Mouse (Mus musculus) forebrain, embryonic 10.5 days (tissue): ENCODE measurements around the gene Mlc1. TPM values are rescaled to one million over a fixed set of nuclear protein-coding genes. Genes with fewer than 3 reads are reported as not detected.

Experiments used
- DNase-seq: peaks from one replicate; pipeline ENCODE4 v3.0.0-alpha.2; 2017; ENCODE audit warnings: low spot score; ENCODE audit errors: extremely low spot score
- H3K27ac ChIP-seq: fragments of 300-500 bp; sonication (generic); 2 replicates; pipeline ENCODE4 v1.5.1; 2016; ENCODE audit warnings: mild to moderate bottlenecking
- H3K27me3 ChIP-seq: fragments of 300-500 bp; sonication (generic); 2 replicates; pipeline ENCODE4 v1.6.1; 2016; ENCODE audit warnings: mild to moderate bottlenecking; ENCODE audit not compliant: poor library complexity, severe bottlenecking
- H3K36me3 ChIP-seq: fragments of 300-500 bp; sonication (generic); replicated peaks from 2 replicates; pipeline ENCODE4 v1.6.1; 2016; ENCODE audit warnings: mild to moderate bottlenecking, moderate library complexity
- H3K4me1 ChIP-seq: fragments of 300-500 bp; sonication (generic); 2 replicates; pipeline ENCODE4 v1.6.1; 2016
- H3K4me3 ChIP-seq: fragments of 300-500 bp; sonication (generic); 2 replicates; pipeline ENCODE4 v1.5.1; 2016; ENCODE audit warnings: mild to moderate bottlenecking, moderate library complexity
- H3K9me3 ChIP-seq: fragments of 300-500 bp; sonication (generic); 2 replicates; pipeline ENCODE4 v1.6.1; 2016; ENCODE audit warnings: mild to moderate bottlenecking, moderate library complexity
- WGBS: fragments of 180-500 bp; shearing (Covaris S2); methylation state at CpG from one replicate; pipeline ENCODE4 v1.1.7; 2016; 5-methylcytosine and 5-hydroxymethylcytosine counted together
- polyA plus RNA-seq: library from polyadenylated mRNA; unstranded; fragments of >200 nt; fragmentation: Nextera tagmentation; extraction: Ambion mirVana; gene quantifications from 2 replicates; pipeline ENCODE4 v1.2.1, GENCODE M21; 2016

Gene Mlc1
- polyA plus RNA-seq, 1 experiment from 2014 or later: 10.2 TPM

GRCm38 (mm10) chr15:88972300-88972699 is 6.5 kb downstream of the Mlc1 start:
- 95% methylated on average over 4 of the region's 4 CpGs for WGBS
- Histone ChIP-seq H3K27ac (no peak overlapping the region), H3K36me3 (peaks cover 45% of the 10 kb centered on the region), H3K27me3 (no peaks in the 10 kb centered on the region), H3K9me3 (no peaks in the 10 kb centered on the region), H3K4me3 (no peak overlapping the region), H3K4me1 (peaks cover 9% of the 10 kb centered on the region)
- DNase-seq: no peak

- WGBS: 95% methylated on average over 2 of the region's 2 CpGs
- Histone ChIP-seq H3K27ac (no peak overlapping the region), H3K9me3 (no peaks in the 10 kb centered on the region), H3K27me3 (no peaks in the 10 kb centered on the region), H3K4me1 (no peaks in the 10 kb centered on the region), H3K4me3 (no peak overlapping the region), H3K36me3 (peaks cover 36% of the 10 kb centered on the region)
- DNase-seq: no peak
These were observed 14.7 kb downstream of the Mlc1 start for GRCm38 (mm10) chr15:88964070-88964578.

DNA sequence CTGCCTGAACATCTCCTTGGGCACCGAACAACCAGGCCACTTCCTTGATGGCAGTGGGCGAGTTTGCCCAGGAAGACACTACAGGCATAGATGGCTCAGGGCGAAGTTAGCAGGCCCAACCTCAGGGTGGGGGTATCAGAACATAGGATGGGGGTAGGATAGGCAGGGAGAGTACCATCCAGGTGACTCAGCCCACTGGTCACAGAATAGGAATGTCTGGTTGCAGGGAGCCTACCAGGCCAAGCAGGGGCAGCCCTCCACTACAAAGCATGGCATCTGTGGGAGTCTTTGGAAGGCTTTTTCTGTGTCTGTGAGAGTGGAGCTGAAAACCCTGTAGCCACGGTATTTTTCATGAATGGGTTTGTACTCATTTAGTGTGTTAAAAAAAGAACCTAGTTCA is 21.3 kb downstream of the Mlc1 start:
- Histone ChIP-seq H3K9me3 (no peaks in the 10 kb centered on the region), H3K36me3 (peaks cover 5% of the 10 kb centered on the region; the same call in 1 of the 2 replicates), H3K4me1 (peaks cover 22% of the 10 kb centered on the region), H3K27ac (no peak overlapping the region), H3K27me3 (peaks cover 55% of the 10 kb centered on the region), H3K4me3 (no peak overlapping the region)
- 84% methylated on average over 4 of the region's 4 CpGs for WGBS
- no peak for DNase-seq

DNA sequence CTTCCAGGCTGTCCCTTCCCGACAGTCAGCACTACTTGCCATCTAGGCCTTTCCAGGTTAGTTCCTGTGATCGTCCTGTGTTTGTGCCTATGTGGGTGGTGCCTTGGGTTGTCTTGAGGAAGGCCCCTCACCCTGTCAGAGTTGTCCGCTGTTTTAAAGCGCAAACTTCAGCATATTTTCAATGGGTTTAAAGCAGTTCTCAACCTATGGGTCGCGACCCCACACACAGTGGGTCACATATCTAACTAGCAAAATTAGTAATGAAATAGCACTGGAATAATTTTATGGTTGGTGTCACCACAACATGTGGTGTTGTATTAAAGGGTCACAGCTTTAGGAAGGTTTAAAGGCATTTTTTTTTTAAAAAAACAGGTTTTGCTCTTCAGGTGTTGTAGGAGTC is 23.5 kb downstream of the Mlc1 start:
- peaks cover 4% of the 10 kb centered on the region; the same call in 1 of the 2 replicates for H3K36me3 ChIP-seq
- peaks cover 55% of the 10 kb centered on the region for H3K27me3 ChIP-seq
- no peak overlapping the region for H3K27ac ChIP-seq
- DNase-seq: no peak
- 85% methylated on average over 6 of the region's 6 CpGs for WGBS
- H3K9me3 ChIP-seq: no peaks in the 10 kb centered on the region
- H3K4me3 ChIP-seq: peak overlapping the region; percentile 62; the same call in 1 of the 2 replicates
- H3K4me1 ChIP-seq: peaks cover 22% of the 10 kb centered on the region

GRCm38 (mm10) chr15:88954368-88955072 is 24.3 kb downstream of the Mlc1 start, which contains the start of gene Ttll8:
Gene Ttll8 (minus strand): TSS chr15:88954418.
- DNase-seq: peak; percentile 39
- peaks cover 55% of the 10 kb centered on the region for H3K27me3 ChIP-seq
- H3K27ac ChIP-seq: peak within 1 kb of the TSS; percentile 81
- WGBS: 5% methylated on average over 53 of the region's 53 CpGs
- H3K4me3 ChIP-seq: peak within 1 kb of the TSS; percentile 62
- H3K9me3 ChIP-seq: no peaks in the 10 kb centered on the region
- peaks cover 22% of the 10 kb centered on the region for H3K4me1 ChIP-seq
- H3K36me3 ChIP-seq: peaks cover 4% of the 10 kb centered on the region; the same call in 1 of the 2 replicates

GRCm38 (mm10) chr15:88951246-88951645 is 27.6 kb downstream of the Mlc1 start:
- 96% methylated on average over 4 of the region's 4 CpGs for WGBS
- Histone ChIP-seq H3K4me3 (no peak overlapping the region), H3K27ac (no peak overlapping the region), H3K9me3 (no peaks in the 10 kb centered on the region), H3K4me1 (peaks cover 15% of the 10 kb centered on the region), H3K27me3 (peaks cover 38% of the 10 kb centered on the region), H3K36me3 (no peaks in the 10 kb centered on the region)
- no peak for DNase-seq

DNA sequence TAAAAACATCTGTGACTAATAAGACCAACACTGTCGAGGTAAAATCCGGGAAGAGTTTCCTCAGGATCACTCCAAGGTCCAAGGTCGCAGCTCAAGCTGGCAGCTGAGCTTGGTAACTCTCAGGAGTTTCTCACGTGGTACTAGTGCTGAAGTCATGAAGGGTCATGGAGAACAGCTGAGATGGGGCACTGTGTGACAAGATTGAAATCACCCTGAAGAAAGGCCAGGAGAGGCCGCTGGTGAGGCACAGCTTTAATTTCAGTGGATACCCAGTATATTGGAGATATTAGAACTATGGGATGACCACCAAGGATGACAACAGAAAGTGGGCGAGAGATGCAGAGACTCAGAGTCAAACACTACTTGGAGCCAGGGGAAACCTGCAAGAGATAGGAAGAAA is 32.0 kb downstream of the Mlc1 start:
- H3K4me1 ChIP-seq: no peaks in the 10 kb centered on the region
- H3K4me3 ChIP-seq: no peak overlapping the region
- no peak overlapping the region for H3K27ac ChIP-seq
- no peaks in the 10 kb centered on the region for H3K9me3 ChIP-seq
- WGBS: 57% methylated on average over 6 of the region's 6 CpGs
- no peak for DNase-seq
- H3K36me3 ChIP-seq: no peaks in the 10 kb centered on the region
- H3K27me3 ChIP-seq: no peaks in the 10 kb centered on the region

GRCm38 (mm10) chr15:88943896-88944551 is 34.8 kb downstream of the Mlc1 start:
- Histone ChIP-seq H3K27me3 (no peaks in the 10 kb centered on the region), H3K27ac (no peak overlapping the region), H3K4me3 (no peak overlapping the region), H3K9me3 (no peaks in the 10 kb centered on the region), H3K4me1 (no peaks in the 10 kb centered on the region), H3K36me3 (no peaks in the 10 kb centered on the region)
- no peak for DNase-seq
- whole genome bisulfite sequencing: 89% methylated on average over 5 of the region's 5 CpGs

DNA sequence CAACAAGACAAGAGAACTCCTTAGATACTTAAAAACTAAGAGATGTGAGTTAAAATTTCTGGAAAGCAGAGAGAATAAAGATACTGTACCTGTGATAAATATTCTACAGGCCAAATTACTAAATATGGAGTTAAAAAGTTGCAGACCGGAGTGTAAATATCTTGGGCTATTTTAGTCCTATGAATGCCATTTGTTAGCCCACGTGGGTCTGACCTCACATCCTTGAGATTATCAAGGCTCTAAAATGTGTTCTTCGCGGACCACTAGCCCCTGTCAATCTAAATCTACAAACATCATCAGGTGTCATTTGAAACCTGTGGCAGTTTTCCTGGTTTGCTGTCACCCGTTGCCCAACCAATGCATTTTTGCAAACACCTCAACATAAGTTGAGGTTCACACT is 36.0 kb downstream of the Mlc1 start:
- WGBS: 88% methylated on average over 5 of the region's 5 CpGs
- Histone ChIP-seq H3K9me3 (no peaks in the 10 kb centered on the region), H3K27ac (no peak overlapping the region), H3K4me1 (no peaks in the 10 kb centered on the region), H3K36me3 (no peaks in the 10 kb centered on the region), H3K27me3 (no peaks in the 10 kb centered on the region), H3K4me3 (no peak overlapping the region)
- no peak for DNase-seq

DNA sequence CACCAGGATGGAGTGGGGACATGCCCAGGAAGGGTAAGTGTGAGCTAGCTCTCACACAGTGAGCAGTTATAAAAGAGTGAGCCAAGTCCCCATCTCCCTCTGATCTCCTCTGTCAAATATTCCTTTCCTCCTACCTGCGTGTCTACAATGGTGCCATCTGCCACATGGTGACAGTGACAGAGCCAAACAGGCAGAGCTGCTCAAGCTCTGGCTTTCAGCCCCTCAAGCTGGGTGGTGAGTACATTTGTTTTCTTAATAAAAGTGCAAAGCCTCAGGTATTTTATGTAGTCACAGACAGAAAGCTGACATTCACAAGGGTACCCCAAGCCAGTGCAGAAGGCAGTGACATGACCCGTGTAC is 41.5 kb downstream of the Mlc1 start:
- Histone ChIP-seq H3K27ac (no peak overlapping the region), H3K27me3 (no peaks in the 10 kb centered on the region), H3K36me3 (no peaks in the 10 kb centered on the region), H3K4me1 (no peaks in the 10 kb centered on the region), H3K9me3 (no peaks in the 10 kb centered on the region), H3K4me3 (no peak overlapping the region)
- DNase-seq: no peak
- WGBS: 90% methylated on average over 2 of the region's 2 CpGs

DNA sequence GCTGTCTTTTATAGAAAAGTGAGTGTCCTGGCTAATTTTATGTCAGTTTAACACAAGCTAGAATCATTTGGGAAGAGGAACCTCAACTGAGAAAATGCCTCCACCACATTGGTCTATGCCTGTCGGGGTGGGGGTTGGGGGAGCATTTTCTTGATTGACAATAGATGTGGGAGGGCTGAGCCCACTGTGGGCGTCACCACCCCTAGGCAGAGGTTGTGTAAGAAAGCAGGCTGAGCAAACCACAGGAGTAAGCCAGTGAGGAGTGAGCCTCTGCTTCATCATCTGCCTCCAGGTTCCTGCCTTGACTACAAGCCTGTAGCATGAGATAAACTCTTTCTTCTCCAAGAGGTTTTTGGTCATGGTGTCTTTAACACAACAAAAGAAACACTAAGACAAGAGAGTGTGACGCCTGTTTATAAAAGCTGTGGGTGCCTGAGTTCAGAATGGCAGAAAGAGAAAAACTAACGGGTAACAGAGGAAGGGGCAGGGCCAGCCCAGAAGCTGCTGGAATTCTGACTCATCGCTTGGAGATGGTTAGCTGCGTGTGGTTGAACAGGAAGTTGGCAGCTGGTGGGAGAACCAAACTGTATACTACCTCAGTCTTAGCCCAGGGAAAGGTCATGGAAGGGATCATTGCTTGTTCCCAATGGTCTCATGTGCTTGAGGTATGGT is 42.1 kb downstream of the Mlc1 start:
- Histone ChIP-seq H3K9me3 (no peaks in the 10 kb centered on the region), H3K27ac (no peak overlapping the region), H3K27me3 (no peaks in the 10 kb centered on the region), H3K4me3 (no peak overlapping the region), H3K36me3 (no peaks in the 10 kb centered on the region), H3K4me1 (no peaks in the 10 kb centered on the region)
- no peak for DNase-seq
- 78% methylated on average over 6 of the region's 6 CpGs for WGBS

GRCm38 (mm10) chr15:88934141-88934540 is 44.7 kb downstream of the Mlc1 start:
- Histone ChIP-seq H3K36me3 (no peaks in the 10 kb centered on the region), H3K4me3 (no peak overlapping the region), H3K27me3 (no peaks in the 10 kb centered on the region), H3K9me3 (no peaks in the 10 kb centered on the region), H3K4me1 (no peaks in the 10 kb centered on the region), H3K27ac (no peak overlapping the region)
- DNase-seq: no peak
- 64% methylated on average over 7 of the region's 7 CpGs for WGBS

GRCm38 (mm10) chr15:88932667-88933066 is 46.1 kb downstream of the Mlc1 start:
- 92% methylated on average over 10 of the region's 10 CpGs for WGBS
- DNase-seq: no peak

More at GRCm38 (mm10) chr15:88932667-88933066, 46.1 kb downstream of the Mlc1 start:
- Histone ChIP-seq H3K27ac (no peak overlapping the region), H3K9me3 (no peaks in the 10 kb centered on the region), H3K4me3 (no peak overlapping the region), H3K4me1 (no peaks in the 10 kb centered on the region), H3K36me3 (no peaks in the 10 kb centered on the region), H3K27me3 (no peaks in the 10 kb centered on the region)
